Mouse (Mus musculus): ENCODE results near the gene Pga5.

Gene Pga5

GRCm38 (mm10) chr19:10701013-10701726 is 23.3 kb upstream of the Pga5 start:
- no peak for DNase-seq

- no peak for DNase-seq
These were observed 22.0 kb upstream of the Pga5 start for GRCm38 (mm10) chr19:10699851-10700250.

GRCm38 (mm10) chr19:10698131-10698991 is 20.5 kb upstream of the Pga5 start:
- DNase-seq = no peak

GRCm38 (mm10) chr19:10695801-10696200 is 17.9 kb upstream of the Pga5 start:
- DNase-seq = no peak

GRCm38 (mm10) chr19:10693926-10694682 is 16.2 kb upstream of the Pga5 start:
- DNase-seq = no peak

- DNase-seq = no peak
These were observed 14.5 kb upstream of the Pga5 start for GRCm38 (mm10) chr19:10692361-10692760.

GRCm38 (mm10) chr19:10691660-10692059 is 13.8 kb upstream of the Pga5 start:
- DNase-seq = no peak

GRCm38 (mm10) chr19:10691121-10691520 is 13.2 kb upstream of the Pga5 start:
- no peak for DNase-seq

GRCm38 (mm10) chr19:10690336-10690735 is 12.5 kb upstream of the Pga5 start:
- DNase-seq = no peak

GRCm38 (mm10) chr19:10689470-10690166 is 11.7 kb upstream of the Pga5 start:
- no peak for DNase-seq

GRCm38 (mm10) chr19:10688537-10689352 is 10.9 kb upstream of the Pga5 start, which contains the start of gene Vps37c:
Gene Vps37c (plus strand): TSS chr19:10688735.
- DNase-seq = peak; percentile 93

GRCm38 (mm10) chr19:10685727-10686126 is 7.9 kb upstream of the Pga5 start:
- no peak for DNase-seq

- no peak for DNase-seq
These were observed 7.2 kb upstream of the Pga5 start for GRCm38 (mm10) chr19:10685081-10685480.

- no peak for DNase-seq
These were observed 3.7 kb upstream of the Pga5 start for GRCm38 (mm10) chr19:10681571-10681970.

GRCm38 (mm10) chr19:10678772-10679067 is 849 bp upstream of the Pga5 start:
- no peak for DNase-seq

- DNase-seq = no peak
These were observed 1.2 kb downstream of the Pga5 start for GRCm38 (mm10) chr19:10676656-10677055.

GRCm38 (mm10) chr19:10673275-10673674 is 4.6 kb downstream of the Pga5 start:
- DNase-seq = no peak

- DNase-seq = no peak
These were observed 5.9 kb downstream of the Pga5 start for GRCm38 (mm10) chr19:10671854-10672417.

GRCm38 (mm10) chr19:10671319-10671718 is 6.6 kb downstream of the Pga5 start:
- DNase-seq = no peak

GRCm38 (mm10) chr19:10665499-10665898 is 12.4 kb downstream of the Pga5 start:
- DNase-seq = peak; percentile 51

- no peak for DNase-seq
These were observed 12.8 kb downstream of the Pga5 start for GRCm38 (mm10) chr19:10665093-10665492.

GRCm38 (mm10) chr19:10662665-10663064 is 15.2 kb downstream of the Pga5 start:
- DNase-seq = no peak

Measured in right cerebral cortex, adult 18-20 months (tissue).